Mouse (Mus musculus): ENCODE results near the gene Nek7. TPM values are rescaled to one million over a fixed set of nuclear protein-coding genes. Genes with fewer than 3 reads are reported as not detected.

The Nek7 gene
- polyA plus RNA-seq, 1 experiment from 2014 or later, result 11.0 TPM

GRCm38 (mm10) chr1:138517360-138518099, 102.4 kb downstream of the Nek7 start:
- no peaks in the 10 kb centered on the region for H3K27me3 ChIP-seq
- no peaks in the 10 kb centered on the region for H3K9me3 ChIP-seq
- H3K27ac ChIP-seq (replicated peaks), result no peak overlapping the region
- ATAC-seq (ENCODE audit: low FRiP score, low read depth), result no peak
- 66% methylated on average over 6 of the region's 6 CpGs for WGBS
- no peaks in the 10 kb centered on the region for H3K36me3 ChIP-seq
- no peak overlapping the region for H3K4me3 ChIP-seq
- no peak overlapping the region for H3K9ac ChIP-seq
- no peak overlapping the region for H3K4me2 ChIP-seq
- H3K4me1 ChIP-seq (replicated peaks), result no peaks in the 10 kb centered on the region

- WGBS, result 84% methylated on average over 2 of the region's 2 CpGs
Observed at GRCm38 (mm10) chr1:138516946-138517345, 103.0 kb downstream of the Nek7 start.

GRCm38 (mm10) chr1:138515362-138515761, 104.6 kb downstream of the Nek7 start:
- H3K27me3 ChIP-seq, result no peaks in the 10 kb centered on the region
- H3K4me3 ChIP-seq, result no peak overlapping the region
- no peak for ATAC-seq (ENCODE audit: low FRiP score, low read depth)
- H3K4me1 ChIP-seq (replicated peaks), result no peaks in the 10 kb centered on the region
- no peaks in the 10 kb centered on the region for H3K9me3 ChIP-seq
- no peak overlapping the region for H3K27ac ChIP-seq (replicated peaks)
- WGBS, result 56% methylated on average over 9 of the region's 9 CpGs
- H3K4me2 ChIP-seq, result no peak overlapping the region
- H3K9ac ChIP-seq, result no peak overlapping the region
- H3K36me3 ChIP-seq, result no peaks in the 10 kb centered on the region

More at GRCm38 (mm10) chr1:138516946-138517345, 103.0 kb downstream of the Nek7 start:
- Histone ChIP-seq H3K27me3 (no peaks in the 10 kb centered on the region), H3K4me3 (no peak overlapping the region), H3K9me3 (no peaks in the 10 kb centered on the region), H3K9ac (no peak overlapping the region), H3K4me2 (no peak overlapping the region), H3K27ac (replicated peaks) (no peak overlapping the region), H3K36me3 (no peaks in the 10 kb centered on the region), H3K4me1 (replicated peaks) (no peaks in the 10 kb centered on the region)
- ATAC-seq (ENCODE audit: low FRiP score, low read depth), result no peak

GRCm38 (mm10) chr1:138513982-138514381, 106.0 kb downstream of the Nek7 start:
- no peak for ATAC-seq (ENCODE audit: low FRiP score, low read depth)

GRCm38 (mm10) chr1:138510566-138510965, 109.4 kb downstream of the Nek7 start:
- ATAC-seq (ENCODE audit: low FRiP score, low read depth), result no peak

More at GRCm38 (mm10) chr1:138513982-138514381, 106.0 kb downstream of the Nek7 start:
- Histone ChIP-seq H3K4me2 (no peak overlapping the region), H3K4me3 (no peak overlapping the region), H3K9me3 (no peaks in the 10 kb centered on the region), H3K27ac (replicated peaks) (no peak overlapping the region), H3K36me3 (no peaks in the 10 kb centered on the region), H3K4me1 (replicated peaks) (no peaks in the 10 kb centered on the region), H3K27me3 (no peaks in the 10 kb centered on the region), H3K9ac (no peak overlapping the region)
- 69% methylated on average over 4 of the region's 4 CpGs for WGBS

GRCm38 (mm10) chr1:138507446-138508043, 112.4 kb downstream of the Nek7 start:
- ATAC-seq (ENCODE audit: low FRiP score, low read depth), result no peak; the same call in 1 of the 2 replicates
- Histone ChIP-seq H3K27ac (replicated peaks) (no peak overlapping the region), H3K9me3 (no peaks in the 10 kb centered on the region), H3K4me1 (replicated peaks) (peaks cover 18% of the 10 kb centered on the region), H3K9ac (no peak overlapping the region), H3K4me3 (no peak overlapping the region), H3K36me3 (no peaks in the 10 kb centered on the region), H3K27me3 (no peaks in the 10 kb centered on the region), H3K4me2 (no peak overlapping the region)
- WGBS, result 65% methylated on average over 13 of the region's 13 CpGs

More at GRCm38 (mm10) chr1:138510566-138510965, 109.4 kb downstream of the Nek7 start:
- peaks cover 14% of the 10 kb centered on the region for H3K4me1 ChIP-seq (replicated peaks)
- no peak overlapping the region for H3K4me3 ChIP-seq
- H3K9ac ChIP-seq, result no peak overlapping the region
- H3K27me3 ChIP-seq, result no peaks in the 10 kb centered on the region
- no peak overlapping the region for H3K4me2 ChIP-seq
- H3K27ac ChIP-seq (replicated peaks), result no peak overlapping the region
- H3K9me3 ChIP-seq, result no peaks in the 10 kb centered on the region
- no peaks in the 10 kb centered on the region for H3K36me3 ChIP-seq
- 56% methylated on average over 4 of the region's 4 CpGs for WGBS

GRCm38 (mm10) chr1:138507014-138507413, 112.9 kb downstream of the Nek7 start:
- WGBS, result 30% methylated on average over 4 of the region's 4 CpGs
- Histone ChIP-seq H3K27me3 (no peaks in the 10 kb centered on the region), H3K9me3 (no peaks in the 10 kb centered on the region), H3K4me1 (replicated peaks) (peaks cover 18% of the 10 kb centered on the region), H3K9ac (no peak overlapping the region), H3K4me3 (no peak overlapping the region), H3K4me2 (no peak overlapping the region), H3K36me3 (no peaks in the 10 kb centered on the region), H3K27ac (replicated peaks) (no peak overlapping the region)
- ATAC-seq (ENCODE audit: low FRiP score, low read depth), result 0 out of 2 replicates have a peak, but pooled peaks have one; percentile 33

GRCm38 (mm10) chr1:138504228-138504627, 115.7 kb downstream of the Nek7 start:
- Histone ChIP-seq H3K9me3 (no peaks in the 10 kb centered on the region), H3K4me3 (no peak overlapping the region), H3K9ac (no peak overlapping the region), H3K4me1 (replicated peaks) (peaks cover 29% of the 10 kb centered on the region), H3K4me2 (0 out of 2 replicates have a peak overlapping the region, but pooled peaks have one; percentile 6), H3K36me3 (no peaks in the 10 kb centered on the region), H3K27ac (replicated peaks) (no peak overlapping the region), H3K27me3 (no peaks in the 10 kb centered on the region)
- WGBS, result 44% methylated on average over 5 of the region's 5 CpGs
- ATAC-seq (ENCODE audit: low FRiP score, low read depth), result no peak

- H3K9me3 ChIP-seq, result no peaks in the 10 kb centered on the region
- H3K9ac ChIP-seq, result no peak overlapping the region
- no peak overlapping the region for H3K27ac ChIP-seq (replicated peaks)
- 27% methylated on average over 6 of the region's 6 CpGs for WGBS
- no peak for ATAC-seq (ENCODE audit: low FRiP score, low read depth)
- H3K4me3 ChIP-seq, result no peak overlapping the region
- H3K27me3 ChIP-seq, result no peaks in the 10 kb centered on the region
- peak overlapping the region; percentile 46; the same call in 1 of the 2 replicates for H3K4me2 ChIP-seq
- no peaks in the 10 kb centered on the region for H3K36me3 ChIP-seq
- peaks cover 29% of the 10 kb centered on the region for H3K4me1 ChIP-seq (replicated peaks)
Observed at GRCm38 (mm10) chr1:138500691-138501090, 119.2 kb downstream of the Nek7 start.

- peak overlapping the region; percentile 46 for H3K4me2 ChIP-seq
- no peaks in the 10 kb centered on the region for H3K9me3 ChIP-seq
- H3K27me3 ChIP-seq, result no peaks in the 10 kb centered on the region
- H3K4me1 ChIP-seq (replicated peaks), result peaks cover 29% of the 10 kb centered on the region
- peak; percentile 62 for ATAC-seq (ENCODE audit: low FRiP score, low read depth)
- H3K27ac ChIP-seq (replicated peaks), result peak overlapping the region; percentile 69
- H3K9ac ChIP-seq, result peak overlapping the region; percentile 22; the same call in 1 of the 2 replicates
- WGBS, result 4% methylated on average over 10 of the region's 10 CpGs
- no peaks in the 10 kb centered on the region for H3K36me3 ChIP-seq
- H3K4me3 ChIP-seq, result peak overlapping the region; percentile 26
Observed at GRCm38 (mm10) chr1:138500155-138500554, 119.8 kb downstream of the Nek7 start.

GRCm38 (mm10) chr1:138499461-138499860, 120.5 kb downstream of the Nek7 start:
- ATAC-seq (ENCODE audit: low FRiP score, low read depth), result peak; percentile 80
- Histone ChIP-seq H3K4me3 (peak overlapping the region; percentile 23), H3K36me3 (no peaks in the 10 kb centered on the region), H3K4me1 (replicated peaks) (peaks cover 28% of the 10 kb centered on the region), H3K9ac (peak overlapping the region; percentile 14; the same call in 1 of the 2 replicates), H3K27me3 (no peaks in the 10 kb centered on the region), H3K4me2 (peak overlapping the region; percentile 46), H3K9me3 (no peaks in the 10 kb centered on the region), H3K27ac (replicated peaks) (peak overlapping the region; percentile 69)
- WGBS, result 7% methylated on average over 9 of the region's 9 CpGs

GRCm38 (mm10) chr1:138491382-138492097, 128.4 kb downstream of the Nek7 start:
- Histone ChIP-seq H3K9ac (no peak overlapping the region), H3K4me3 (no peak overlapping the region), H3K27me3 (no peaks in the 10 kb centered on the region), H3K36me3 (no peaks in the 10 kb centered on the region), H3K4me1 (replicated peaks) (peaks cover 3% of the 10 kb centered on the region; the same call in 1 of the 2 replicates), H3K4me2 (no peak overlapping the region), H3K9me3 (no peaks in the 10 kb centered on the region), H3K27ac (replicated peaks) (no peak overlapping the region)
- WGBS, result 73% methylated on average over 6 of the region's 6 CpGs
- ATAC-seq (ENCODE audit: low FRiP score, low read depth), result no peak

All from hindbrain, embryonic 15.5 days (tissue).